Mouse (Mus musculus): ENCODE measurements at regions not wholly inside any gene's neighbourhood (a gene's known extent, or its start where the extent isn't known, plus 50 kb on each side); places are given as distances from the start of the nearest gene placed in this dataset.

DNA sequence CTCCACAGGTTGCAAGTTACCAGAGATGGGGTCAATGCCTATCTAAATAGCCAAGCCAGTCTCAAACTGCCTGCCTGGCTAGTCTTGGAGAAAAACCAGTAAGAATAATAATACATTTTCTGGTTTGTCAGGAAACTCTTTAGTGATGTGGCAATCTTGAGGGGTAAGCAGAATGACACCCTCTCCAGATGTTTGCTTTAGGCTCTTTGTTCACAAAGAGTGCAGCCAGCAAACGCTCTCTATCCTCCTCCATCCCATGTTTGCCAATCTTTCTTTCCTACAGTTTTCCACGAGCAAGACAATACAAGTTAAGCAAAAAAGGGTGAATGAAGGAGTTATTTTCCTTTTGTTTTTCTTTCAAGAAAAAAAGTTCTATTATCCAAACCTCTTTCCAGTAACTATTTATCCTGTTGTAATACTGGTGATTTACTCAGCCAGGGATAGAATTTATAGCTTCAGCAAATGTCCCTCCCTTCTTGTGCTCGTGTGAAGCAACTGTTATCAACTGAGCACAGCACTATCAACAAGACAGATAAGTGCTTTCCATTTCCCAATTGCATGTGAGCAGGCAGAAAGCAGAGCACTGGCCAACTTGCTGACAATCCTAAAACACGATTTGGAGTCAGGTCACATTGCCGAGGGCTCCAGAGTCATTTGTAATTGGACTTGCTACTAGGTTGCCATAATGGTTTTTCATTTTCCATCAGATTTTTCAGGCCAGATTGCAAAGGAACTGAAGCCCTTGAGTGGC lies 873.5 kb downstream of the Rapgef2 start:
- no peak for DNase-seq (ENCODE audit: extremely low spot score in 1 of 2, low spot score in 2 of 2)
- intact Hi-C loops (cut with DNase I): no loop called here

DNA sequence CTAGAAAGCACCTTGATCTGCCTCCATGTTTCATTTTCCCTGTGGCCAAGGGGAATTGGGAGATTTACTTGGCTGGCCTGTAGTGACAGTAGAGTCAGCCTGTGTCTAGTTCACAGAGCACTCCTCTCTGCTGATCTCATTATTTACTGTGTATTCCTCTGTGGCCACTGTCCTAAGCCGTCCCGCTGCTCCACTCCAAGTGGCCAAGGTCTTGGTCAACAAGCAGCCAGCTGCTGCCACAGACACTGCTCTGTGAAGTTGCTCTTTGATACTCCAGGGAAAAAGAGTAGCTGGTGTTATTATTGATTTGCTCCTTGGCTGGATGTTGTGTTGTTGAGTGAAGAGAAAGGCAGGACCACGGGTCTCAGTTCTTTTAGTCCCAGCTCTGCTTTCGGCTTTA lies 874.9 kb downstream of the Rapgef2 start:
- intact Hi-C loops (cut with DNase I): no loop called here
- peak in 1 of 2 experiments; percentile 19 for DNase-seq (ENCODE audit: extremely low spot score in 1 of 2, low spot score in 2 of 2)

DNA sequence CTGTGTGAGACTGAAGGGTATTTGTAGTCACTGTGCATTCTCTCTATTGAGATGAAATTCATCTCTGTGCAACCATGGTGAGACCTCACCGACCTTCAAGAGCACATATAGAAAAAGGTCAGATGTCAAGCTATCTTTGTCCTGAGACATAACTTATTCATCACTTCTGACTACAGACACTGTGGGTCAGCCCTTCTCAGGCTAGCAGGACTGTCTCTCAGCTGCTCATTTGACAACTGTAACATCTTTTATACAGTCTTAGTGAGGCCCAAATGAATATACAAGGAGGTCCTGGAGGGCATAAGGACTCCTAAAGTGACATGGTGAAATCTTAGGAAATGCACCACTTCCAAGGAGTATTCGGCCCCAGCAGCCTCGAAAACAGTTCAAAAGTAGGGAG lies 877.1 kb downstream of the Rapgef2 start:
- intact Hi-C loops (cut with DNase I): no loop called here
- no peak for DNase-seq (ENCODE audit: extremely low spot score in 1 of 2, low spot score in 2 of 2)

DNA sequence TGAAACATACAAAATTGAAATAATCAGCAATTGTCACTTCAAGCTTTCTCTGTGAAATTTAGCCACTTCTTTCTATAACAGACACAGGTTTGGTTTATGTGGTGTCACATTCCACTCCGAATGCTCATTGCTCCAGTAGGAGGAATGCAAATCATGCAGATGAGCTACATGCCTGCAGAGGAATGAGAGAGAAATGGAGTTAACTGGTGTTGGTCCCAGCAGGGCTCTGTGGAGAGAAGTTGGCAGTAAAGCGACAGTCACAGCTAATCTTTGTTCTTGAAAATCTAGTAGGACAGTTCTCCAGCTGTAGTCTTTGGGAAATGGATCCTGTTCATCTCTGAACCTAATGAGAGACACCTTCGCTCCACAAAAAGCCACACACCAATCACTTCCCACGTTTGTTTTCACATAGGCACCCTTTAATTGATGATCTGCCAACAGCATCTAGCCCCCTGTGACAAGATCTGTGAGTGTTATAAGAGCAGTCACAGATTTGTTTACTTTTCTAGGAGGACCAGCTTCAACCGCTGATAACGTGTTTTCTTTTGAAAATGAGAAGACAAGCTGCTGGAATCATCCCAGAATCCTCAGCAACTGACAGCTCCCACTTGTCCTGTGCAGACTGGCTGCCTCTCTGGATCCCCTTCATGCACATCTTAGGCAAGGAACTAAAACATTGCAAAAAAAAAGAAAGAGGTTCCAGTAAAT lies 880.4 kb downstream of the Rapgef2 start:
- intact Hi-C loops (cut with DNase I): no loop called here
- DNase-seq (ENCODE audit: extremely low spot score in 1 of 2, low spot score in 2 of 2): no peak

DNA sequence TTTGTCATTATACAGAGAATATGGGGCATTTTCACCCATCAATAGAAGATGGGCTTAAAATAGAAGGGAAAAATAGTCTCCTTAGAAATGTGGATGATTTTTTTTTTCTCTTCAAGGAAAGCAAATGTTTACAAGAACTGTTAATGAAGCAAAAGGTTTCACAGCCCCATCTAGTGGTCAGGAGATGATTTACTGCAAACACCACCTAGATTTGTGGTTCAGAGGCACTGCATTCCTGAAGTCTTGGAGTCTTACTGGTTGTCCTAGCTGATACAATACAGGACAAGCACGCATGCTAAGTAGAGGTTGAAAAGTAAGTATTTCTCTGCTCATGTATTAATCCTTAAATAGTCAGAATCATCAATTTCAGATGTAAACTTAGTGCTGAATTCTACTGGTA lies 927.9 kb downstream of the Rapgef2 start:
- DNase-seq (ENCODE audit: extremely low spot score in 1 of 2, low spot score in 2 of 2): peak; percentile 28 to 64
- intact Hi-C loops (cut with DNase I): no loop called here

DNA sequence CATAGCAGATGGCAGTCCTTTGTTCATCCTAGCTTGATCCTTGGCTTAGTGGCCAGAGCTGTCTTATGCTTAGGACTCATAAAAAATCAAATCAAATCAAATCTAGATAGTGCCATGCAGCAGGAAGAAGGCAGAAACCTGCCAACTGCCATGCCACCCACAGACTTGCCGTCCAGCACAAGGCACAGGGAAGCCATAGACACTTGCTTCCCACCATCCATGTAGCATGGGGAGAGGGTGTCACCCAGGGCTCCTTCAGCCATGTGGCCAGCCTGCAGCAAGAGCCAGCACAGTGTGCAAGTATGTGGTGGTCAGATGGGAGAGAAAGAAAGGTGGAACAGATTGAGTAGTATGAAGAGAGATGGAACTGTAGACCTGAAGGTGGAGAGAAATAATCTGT lies 946.4 kb downstream of the Rapgef2 start:
- intact Hi-C loops (cut with DNase I): no loop called here
- no peak for DNase-seq (ENCODE audit: extremely low spot score in 1 of 2, low spot score in 2 of 2)

DNA sequence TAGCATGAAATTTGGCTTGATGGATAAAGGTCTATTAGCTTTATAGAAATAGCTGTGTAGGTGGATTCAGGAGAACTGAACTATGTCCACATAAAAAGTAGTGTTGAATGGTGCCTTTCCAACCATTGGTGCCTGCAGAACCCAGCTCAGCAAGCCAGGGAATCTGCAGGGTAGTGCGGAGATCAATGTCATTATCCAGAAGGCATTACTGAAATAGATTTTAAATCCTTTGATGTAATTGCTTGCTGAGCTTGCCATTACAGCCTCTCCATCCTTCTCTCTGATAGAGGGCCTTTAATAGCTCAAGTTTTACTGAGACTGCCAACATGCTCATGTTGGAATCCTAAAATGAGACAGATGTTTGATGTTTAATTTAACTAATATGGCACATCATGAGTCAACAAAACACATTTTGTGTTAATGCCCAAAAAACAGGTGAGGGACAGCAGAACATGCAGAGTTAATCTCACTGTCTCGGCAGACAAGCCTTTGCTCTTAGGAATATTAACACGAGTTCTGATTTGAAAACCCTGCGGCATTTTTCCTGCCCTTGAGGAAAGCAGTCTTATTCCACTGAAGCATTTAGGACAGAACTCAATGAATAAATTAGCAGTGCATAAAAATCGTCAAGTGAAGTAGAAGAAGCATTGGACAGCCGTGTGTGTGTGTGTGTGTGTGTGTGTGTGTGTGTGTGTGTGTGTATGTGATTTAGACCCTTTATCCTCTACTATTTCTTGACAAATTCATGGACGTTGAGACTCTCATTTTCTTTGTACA lies 974.5 kb downstream of the Rapgef2 start:
- DNase-seq (ENCODE audit: extremely low spot score in 1 of 2, low spot score in 2 of 2): no peak
- intact Hi-C loops (cut with DNase I): no loop called here

DNA sequence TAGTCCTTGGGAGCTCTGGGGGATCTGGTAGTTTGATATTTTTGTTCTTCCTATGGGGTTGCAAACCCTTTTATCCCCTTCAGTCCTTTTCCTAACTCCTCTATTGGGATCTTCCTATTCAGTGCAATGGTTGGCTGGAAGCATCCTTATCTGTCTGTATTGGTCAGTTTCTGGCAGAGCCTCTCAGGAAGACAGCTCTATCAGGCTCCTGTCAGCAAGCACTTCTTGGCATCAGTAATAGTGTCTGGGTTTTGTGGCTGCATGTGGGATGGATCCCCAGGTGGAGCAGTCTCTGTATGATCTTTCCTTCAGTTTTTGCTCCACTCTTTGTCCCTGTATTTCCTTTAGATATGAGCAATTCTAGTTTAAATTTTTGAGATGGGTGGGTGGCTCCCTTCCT lies 985.8 kb downstream of the Rapgef2 start:
- intact Hi-C loops (cut with DNase I): no loop called here
- no peak for DNase-seq (ENCODE audit: extremely low spot score in 1 of 2, low spot score in 2 of 2)

DNA sequence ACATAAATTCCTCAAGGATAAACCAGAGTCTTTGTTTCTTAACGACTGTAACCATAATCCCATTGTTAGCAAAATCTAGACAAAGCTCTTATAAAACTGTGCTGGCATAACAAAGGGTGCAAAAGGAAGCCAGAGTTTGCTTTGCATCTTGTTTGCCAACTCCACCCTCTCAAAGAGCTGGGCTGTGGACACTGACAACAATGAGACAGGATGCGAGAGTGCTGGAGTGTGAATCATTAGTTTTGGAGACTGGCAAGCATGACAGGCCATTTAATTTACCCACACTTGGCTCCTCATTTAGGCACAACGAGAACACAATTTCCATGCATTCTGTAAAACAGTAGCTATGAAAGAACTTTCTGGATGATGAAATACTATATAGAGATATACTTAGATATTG lies 994.4 kb downstream of the Rapgef2 start:
- intact Hi-C loops (cut with DNase I): no loop called here
- no peak for DNase-seq (ENCODE audit: extremely low spot score in 1 of 2, low spot score in 2 of 2)

DNA sequence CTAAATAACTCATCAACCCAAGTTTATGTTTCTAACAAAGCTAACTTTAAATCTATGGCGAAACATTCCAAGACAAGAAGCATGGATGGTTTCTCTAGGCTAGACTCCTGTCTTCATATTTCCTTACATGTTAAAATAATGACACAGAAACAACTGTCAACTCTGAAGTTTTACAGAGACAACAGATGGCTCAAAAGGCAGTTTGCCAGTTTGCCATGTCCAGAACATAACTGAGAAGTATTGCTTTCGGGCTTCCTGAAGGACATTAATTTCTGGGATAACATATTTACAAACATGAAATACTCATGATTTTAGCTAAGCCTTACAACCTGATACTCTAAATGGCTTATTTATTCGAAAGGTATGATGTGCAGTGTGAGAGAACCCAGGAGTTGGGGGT lies 1002.2 kb downstream of the Rapgef2 start:
- DNase-seq (ENCODE audit: extremely low spot score in 1 of 2, low spot score in 2 of 2): peak in 1 of 2 experiments; percentile 3
- intact Hi-C loops (cut with DNase I): no loop called here

DNA sequence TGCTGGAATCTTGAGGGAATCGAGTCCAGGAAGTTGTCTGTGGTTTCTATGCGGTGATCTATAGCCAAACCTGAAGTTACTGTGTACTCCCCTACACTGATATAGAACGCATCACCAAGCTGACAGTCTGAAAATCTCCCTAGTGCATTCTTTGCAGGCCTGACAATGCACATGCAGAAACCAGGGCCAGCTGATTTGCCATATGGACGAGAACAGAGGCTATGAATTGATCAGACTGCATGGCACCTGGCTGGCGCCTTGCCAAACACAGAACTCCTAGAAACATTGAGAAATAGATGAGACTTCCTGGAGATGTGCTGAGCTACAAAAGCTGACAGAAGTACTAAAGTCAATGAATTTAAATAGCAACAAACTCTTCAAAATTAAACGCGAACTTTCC lies 1049.4 kb downstream of the Rapgef2 start:
- intact Hi-C loops (cut with DNase I): no loop called here
- peak in 1 of 2 experiments; percentile 17 for DNase-seq (ENCODE audit: extremely low spot score in 1 of 2, low spot score in 2 of 2)

DNA sequence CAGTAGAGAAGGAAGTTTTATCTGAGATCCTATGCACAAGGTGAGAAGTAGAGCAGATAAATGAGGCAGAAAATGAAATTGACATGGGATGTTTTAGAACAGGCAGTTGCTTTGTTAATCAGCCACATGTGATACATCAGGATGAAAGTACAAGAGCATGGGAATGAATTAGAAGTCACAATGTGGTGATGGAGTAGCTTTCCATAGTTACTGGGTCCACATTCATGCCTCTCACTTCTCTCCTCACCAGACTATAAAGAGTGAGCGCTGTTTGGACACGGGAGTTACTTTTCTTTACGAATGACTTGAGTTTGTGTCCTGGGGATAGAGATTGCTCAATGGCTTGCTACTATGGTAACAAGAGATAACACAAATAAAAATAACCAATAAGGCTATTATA lies 1076.6 kb downstream of the Rapgef2 start:
- DNase-seq (ENCODE audit: extremely low spot score in 1 of 2, low spot score in 2 of 2): no peak
- intact Hi-C loops (cut with DNase I): no loop called here

DNA sequence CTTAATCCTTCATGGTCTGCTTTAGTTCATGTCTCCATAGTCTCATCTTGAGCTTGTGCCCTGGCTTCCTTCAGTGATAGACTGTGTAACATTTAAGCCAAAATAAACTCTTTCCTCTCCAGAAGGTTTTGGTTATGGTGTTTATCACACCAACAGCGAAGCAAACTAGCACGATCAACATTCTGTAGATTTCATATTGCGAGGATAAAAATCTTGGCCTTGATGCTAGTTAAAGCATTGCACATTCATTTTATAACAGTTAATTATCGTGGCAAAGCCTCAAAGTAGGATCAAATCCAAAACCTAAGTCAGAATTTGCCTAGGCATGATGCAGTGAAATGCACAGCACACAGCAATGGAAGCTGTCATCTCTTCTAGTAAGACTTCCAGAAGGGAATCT lies 1123.7 kb downstream of the Rapgef2 start:
- intact Hi-C loops (cut with DNase I): no loop called here
- no peak for DNase-seq (ENCODE audit: extremely low spot score in 1 of 2, low spot score in 2 of 2)

DNA sequence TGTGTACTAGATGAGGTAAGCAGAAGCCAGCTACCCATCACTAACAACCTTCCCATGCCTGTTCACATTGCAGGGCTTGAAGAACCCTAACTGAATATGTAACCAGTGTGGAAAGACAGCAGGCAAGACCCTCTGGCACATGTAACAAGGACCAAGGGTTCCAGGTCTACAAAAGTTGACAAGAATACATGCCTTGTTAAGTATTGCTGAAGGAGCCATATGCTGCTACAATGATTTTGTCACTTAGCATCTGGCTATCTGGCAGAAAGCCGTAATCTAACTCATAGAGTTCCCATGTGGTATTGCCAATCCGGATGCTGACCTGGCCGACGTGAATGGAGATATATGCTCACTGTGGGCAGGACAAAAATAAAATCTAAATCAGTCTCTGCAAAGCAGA lies 1127.9 kb downstream of the Rapgef2 start:
- peak in 1 of 2 experiments; percentile 62 for DNase-seq (ENCODE audit: extremely low spot score in 1 of 2, low spot score in 2 of 2)
- intact Hi-C loops (cut with DNase I): no loop called here
